Mouse (Mus musculus) midbrain, embryonic 14.5 days (tissue): ENCODE measurements around the gene Pip5kl1. TPM values are rescaled to one million over a fixed set of nuclear protein-coding genes. Genes with fewer than 3 reads are reported as not detected.

Experiments used
- ATAC-seq: fragments of 200-750 bp; cut with Nextera tagmentation; 2 replicates; pipeline ENCODE4 v1.8.0; 2017; ENCODE audit warnings: moderate number of reproducible peaks, moderate library complexity; ENCODE audit not compliant: low FRiP score, low TSS enrichment
- DNase-seq: peaks from one replicate; pipeline ENCODE4 v3.0.0-alpha.2; 2015
- H3K27ac ChIP-seq: fragments of 300-500 bp; sonication (generic); replicated peaks from 2 replicates; pipeline ENCODE4 v1.5.1; 2014; ENCODE audit warnings: mild to moderate bottlenecking, low read depth, low read length, moderate library complexity
- H3K27me3 ChIP-seq: fragments of 300-500 bp; sonication (generic); 2 replicates; pipeline ENCODE4 v1.6.1; 2014; ENCODE audit warnings: low read length, control low read depth, mixed read lengths; ENCODE audit not compliant: control insufficient read depth, insufficient read depth
- H3K36me3 ChIP-seq: fragments of 300-500 bp; sonication (generic); 2 replicates; pipeline ENCODE4 v1.6.1; 2014; ENCODE audit warnings: low read length, control low read depth; ENCODE audit not compliant: control insufficient read depth, insufficient read depth
- H3K4me1 ChIP-seq: fragments of 300-500 bp; sonication (generic); 2 replicates; pipeline ENCODE4 v1.6.1; 2014; ENCODE audit warnings: mild to moderate bottlenecking, antibody characterized with exemption, low read length, control low read depth; ENCODE audit not compliant: control insufficient read depth, insufficient read depth
- H3K4me2 ChIP-seq: fragments of 300-500 bp; sonication (generic); 2 replicates; pipeline ENCODE4 v1.6.1; 2014; ENCODE audit warnings: mild to moderate bottlenecking, low read length, moderate library complexity
- H3K4me3 ChIP-seq: fragments of 300-500 bp; sonication (generic); replicated peaks from 2 replicates; pipeline ENCODE4 v1.5.1; 2014; ENCODE audit warnings: low read depth, low read length
- H3K9ac ChIP-seq: fragments of 300-500 bp; sonication (generic); replicated peaks from 2 replicates; pipeline ENCODE4 v1.6.1; 2014; ENCODE audit warnings: mild to moderate bottlenecking, low read length, moderate library complexity
- H3K9me3 ChIP-seq: fragments of 300-500 bp; sonication (generic); 2 replicates; pipeline ENCODE4 v1.6.1; 2016; ENCODE audit warnings: low read length, control low read depth, mixed read lengths; ENCODE audit not compliant: control insufficient read depth
- WGBS: fragments of 180-500 bp; shearing (Covaris S2); extraction: QIAGEN DNeasy Blood & Tissue Kit; methylation state at CpG from one replicate; pipeline ENCODE4 v1.1.7; 2014; 5-methylcytosine and 5-hydroxymethylcytosine counted together
- polyA plus RNA-seq: library from polyadenylated mRNA; unstranded; fragments of >200 nt; fragmentation: Nextera tagmentation; extraction: Ambion mirVana; gene quantifications from 2 replicates; pipeline ENCODE4 v1.2.1, GENCODE M21; 2014

The Pip5kl1 gene
- polyA plus RNA-seq, 1 experiment from 2014 or later: 7.1 TPM

- Histone ChIP-seq H3K9me3 (no peaks in the 10 kb centered on the region), H3K9ac (no peak overlapping the region; the same call in 1 of the 2 replicates), H3K36me3 (no peaks in the 10 kb centered on the region), H3K4me3 (no peak overlapping the region), H3K4me2 (no peak overlapping the region), H3K4me1 (peaks cover 28% of the 10 kb centered on the region), H3K27ac (peak overlapping the region; percentile 52), H3K27me3 (no peaks in the 10 kb centered on the region)
- DNase-seq (peak; percentile 27), ATAC-seq (no peak)
- WGBS: 24% methylated on average over 4 of the region's 4 CpGs
Observed at GRCm38 (mm10) chr2:32555484-32555883, 19.1 kb upstream of the Pip5kl1 start.

- ATAC-seq: no peak
- no peak for DNase-seq
- no peak overlapping the region for H3K4me3 ChIP-seq
- peaks cover 32% of the 10 kb centered on the region for H3K4me1 ChIP-seq
- H3K36me3 ChIP-seq: no peaks in the 10 kb centered on the region
- H3K27ac ChIP-seq: peak overlapping the region; percentile 52
- no peaks in the 10 kb centered on the region for H3K27me3 ChIP-seq
- no peaks in the 10 kb centered on the region for H3K9me3 ChIP-seq
- H3K9ac ChIP-seq: no peak overlapping the region
- H3K4me2 ChIP-seq: no peak overlapping the region
- WGBS: 65% methylated on average over 7 of the region's 7 CpGs
Observed at GRCm38 (mm10) chr2:32556019-32556418, 18.6 kb upstream of the Pip5kl1 start.

- peak; percentile 76 for DNase-seq
- Histone ChIP-seq H3K4me2 (peak overlapping the region; percentile 32), H3K4me1 (peaks cover 32% of the 10 kb centered on the region), H3K27me3 (no peaks in the 10 kb centered on the region), H3K9me3 (no peaks in the 10 kb centered on the region), H3K9ac (no peak overlapping the region; the same call in 1 of the 2 replicates), H3K27ac (peak overlapping the region; percentile 81), H3K36me3 (peaks cover 18% of the 10 kb centered on the region), H3K4me3 (no peak overlapping the region)
- 9% methylated on average over 5 of the region's 5 CpGs for WGBS
- ATAC-seq: peak; percentile 82
Observed at GRCm38 (mm10) chr2:32559570-32559969, 15.0 kb upstream of the Pip5kl1 start.

GRCm38 (mm10) chr2:32566536-32567063, 8.0 kb upstream of the Pip5kl1 start:
- no peaks in the 10 kb centered on the region for H3K27me3 ChIP-seq
- peaks cover 5% of the 10 kb centered on the region for H3K4me1 ChIP-seq
- ATAC-seq (no peak), DNase-seq (peak; percentile 85)
- H3K9ac ChIP-seq: no peak overlapping the region
- no peak overlapping the region for H3K27ac ChIP-seq
- no peak overlapping the region for H3K4me3 ChIP-seq
- no peak overlapping the region for H3K4me2 ChIP-seq
- no peaks in the 10 kb centered on the region for H3K9me3 ChIP-seq
- WGBS: 50% methylated on average over 4 of the region's 4 CpGs
- peaks cover 58% of the 10 kb centered on the region for H3K36me3 ChIP-seq

GRCm38 (mm10) chr2:32568149-32568548, 6.4 kb upstream of the Pip5kl1 start:
- peaks cover 63% of the 10 kb centered on the region for H3K36me3 ChIP-seq
- H3K4me2 ChIP-seq: no peak overlapping the region
- H3K9me3 ChIP-seq: no peaks in the 10 kb centered on the region
- H3K4me1 ChIP-seq: peaks cover 7% of the 10 kb centered on the region
- no peak overlapping the region for H3K9ac ChIP-seq
- DNase-seq (no peak), ATAC-seq (no peak)
- WGBS: 80% methylated on average over 5 of the region's 5 CpGs
- no peak overlapping the region for H3K4me3 ChIP-seq
- no peaks in the 10 kb centered on the region for H3K27me3 ChIP-seq
- no peak overlapping the region for H3K27ac ChIP-seq

GRCm38 (mm10) chr2:32568941-32569340, 5.7 kb upstream of the Pip5kl1 start:
- H3K9me3 ChIP-seq: no peaks in the 10 kb centered on the region
- no peak overlapping the region for H3K27ac ChIP-seq
- H3K4me2 ChIP-seq: no peak overlapping the region
- no peak overlapping the region for H3K4me3 ChIP-seq
- DNase-seq (no peak), ATAC-seq (no peak)
- WGBS: 87% methylated on average over 3 of the region's 3 CpGs
- no peaks in the 10 kb centered on the region for H3K27me3 ChIP-seq
- peaks cover 60% of the 10 kb centered on the region for H3K36me3 ChIP-seq
- H3K9ac ChIP-seq: no peak overlapping the region
- peaks cover 7% of the 10 kb centered on the region for H3K4me1 ChIP-seq

- H3K9ac ChIP-seq: peak within 1 kb of the TSS; percentile 73
- DNase-seq: peak; percentile 96
- H3K27ac ChIP-seq: peak within 1 kb of the TSS; percentile 65
- H3K4me1 ChIP-seq: peaks cover 11% of the 10 kb centered on the region
- peak within 1 kb of the TSS; percentile 71 for H3K4me3 ChIP-seq
- H3K9me3 ChIP-seq: no peaks in the 10 kb centered on the region
- WGBS: 2% methylated on average over 36 of the region's 36 CpGs
- no peaks in the 10 kb centered on the region for H3K27me3 ChIP-seq
- peaks cover 41% of the 10 kb centered on the region for H3K36me3 ChIP-seq
- peak; percentile 68 for ATAC-seq
- H3K4me2 ChIP-seq: peak within 1 kb of the TSS; percentile 92
Observed at GRCm38 (mm10) chr2:32570698-32571494, 3.7 kb upstream of the Pip5kl1 start, which contains the start of gene Dpm2. Dpm2 (plus strand) TSS chr2:32570858.

GRCm38 (mm10) chr2:32572196-32572595, 2.4 kb upstream of the Pip5kl1 start:
- H3K27me3 ChIP-seq: peaks cover 3% of the 10 kb centered on the region; the same call in 1 of the 2 replicates
- H3K27ac ChIP-seq: no peak overlapping the region
- peak overlapping the region; percentile 92; the same call in 1 of the 2 replicates for H3K4me2 ChIP-seq
- WGBS: 94% methylated on average over 11 of the region's 11 CpGs
- H3K4me1 ChIP-seq: peaks cover 12% of the 10 kb centered on the region
- no peak for DNase-seq
- peaks cover 30% of the 10 kb centered on the region for H3K36me3 ChIP-seq
- H3K4me3 ChIP-seq: no peak overlapping the region
- no peak for ATAC-seq
- no peaks in the 10 kb centered on the region for H3K9me3 ChIP-seq
- H3K9ac ChIP-seq: no peak overlapping the region
